Mouse (Mus musculus) erythroblast, embryonic 14.5 days (primary cell): ENCODE data around the gene Ccdc30. TPM values are rescaled to one million over a fixed set of nuclear protein-coding genes. Genes with fewer than 3 reads are reported as not detected.
"Not testable (repeated sequence)": the region's sequence is repeated elsewhere in the genome, so short reads cannot be mapped to it uniquely, and the experiment has no call there.

Experiments
- H3K27me3 ChIP-seq: 2 replicates; pipeline ENCODE4 v1.6.1; 2012; ENCODE audit warnings: inconsistent platforms; ENCODE audit not compliant: control insufficient read depth
- H3K36me3 ChIP-seq: 2 replicates; pipeline ENCODE4 v1.6.1; 2012; ENCODE audit warnings: mild to moderate bottlenecking, inconsistent platforms; ENCODE audit not compliant: control insufficient read depth
- H3K4me1 ChIP-seq: 2 replicates; pipeline ENCODE4 v1.6.1; 2012; ENCODE audit warnings: inconsistent platforms; ENCODE audit not compliant: control insufficient read depth
- H3K4me3 ChIP-seq: replicated peaks from 2 replicates; pipeline ENCODE3; 2012; ENCODE audit warnings: moderate library complexity, mild to moderate bottlenecking, inconsistent platforms
- H3K9me3 ChIP-seq: 2 replicates; pipeline ENCODE4 v1.6.1; 2012; ENCODE audit warnings: low read length, inconsistent platforms, mixed read lengths; ENCODE audit not compliant: control insufficient read depth
- GATA1 ChIP-seq: IDR thresholded peaks from 2 replicates; pipeline ENCODE4 v1.6.1; 2012; ENCODE audit warnings: low read length, inconsistent platforms, mixed read lengths
- TAL1 ChIP-seq: IDR thresholded peaks from 3 replicates; pipeline ENCODE4 v1.6.1; 2012; ENCODE audit warnings: low read length, inconsistent platforms, mixed read lengths
- polyA plus RNA-seq: library from polyadenylated mRNA; stranded (reverse); fragments of >175 nt; gene quantifications from 2 replicates; pipeline ENCODE4 v1.2.3, GENCODE M21; 2012

The Ccdc30 gene
- polyA plus RNA-seq, 1 experiment, result not detected

GRCm38 (mm10) chr4:119284861-119285260 lies 130.5 kb downstream of the Ccdc30 start:
- Histone ChIP-seq H3K4me3 (no peak overlapping the region), H3K9me3 (no peaks in the 10 kb centered on the region), H3K4me1 (peaks cover 44% of the 10 kb centered on the region), H3K27me3 (no peaks in the 10 kb centered on the region), H3K36me3 (peaks cover 90% of the 10 kb centered on the region)
- TF ChIP-seq GATA1 (no peak), TAL1 (no peak)

GRCm38 (mm10) chr4:119278784-119279183 lies 136.5 kb downstream of the Ccdc30 start:
- H3K27me3 ChIP-seq, H3K4me1 ChIP-seq, H3K9me3 ChIP-seq, H3K4me3 ChIP-seq: not testable (repeated sequence)
- peaks cover 95% of the 10 kb centered on the region for H3K36me3 ChIP-seq

GRCm38 (mm10) chr4:119275726-119276125 lies 139.6 kb downstream of the Ccdc30 start:
- no peak for TF ChIP-seq GATA1
- TF ChIP-seq TAL1, result no peak
- Histone ChIP-seq H3K36me3 (peaks cover 93% of the 10 kb centered on the region), H3K9me3 (no peaks in the 10 kb centered on the region), H3K27me3 (no peaks in the 10 kb centered on the region), H3K4me1 (peaks cover 24% of the 10 kb centered on the region), H3K4me3 (no peak overlapping the region)

- no peaks in the 10 kb centered on the region for H3K9me3 ChIP-seq
- no peak overlapping the region for H3K4me3 ChIP-seq
- TF ChIP-seq GATA1 (no peak), TAL1 (no peak)
- H3K36me3 ChIP-seq, result peaks cover 94% of the 10 kb centered on the region
- H3K4me1 ChIP-seq, result peaks cover 26% of the 10 kb centered on the region
- no peaks in the 10 kb centered on the region for H3K27me3 ChIP-seq
Observed at GRCm38 (mm10) chr4:119275226-119275625, 140.1 kb downstream of the Ccdc30 start.

- Histone ChIP-seq H3K36me3 (peaks cover 90% of the 10 kb centered on the region), H3K4me1 (peaks cover 26% of the 10 kb centered on the region), H3K4me3 (no peak overlapping the region), H3K27me3 (no peaks in the 10 kb centered on the region), H3K9me3 (no peaks in the 10 kb centered on the region)
- no peak for TF ChIP-seq TAL1
- TF ChIP-seq GATA1, result no peak
Observed at GRCm38 (mm10) chr4:119274627-119275026, 140.7 kb downstream of the Ccdc30 start.

Other genes starting within 250 kb of the Ccdc30 start
- 1.8 and 2.0 TPM in 2 replicates for gene Zfp691, start 241.3 kb downstream of the Ccdc30 start, polyA plus RNA-seq
- gene Ermap, start 225.5 kb downstream of the Ccdc30 start, polyA plus RNA-seq, result 27.7 and 29.4 TPM in 2 replicates
- gene Svbp, start 220.2 kb downstream of the Ccdc30 start, polyA plus RNA-seq, result 49.7 and 52.4 TPM in 2 replicates
- not detected in 2 replicates for gene Tmem269, start 197.3 kb downstream of the Ccdc30 start, polyA plus RNA-seq
- 1.0 and 1.4 TPM in 2 replicates for gene AU022252, start 182.8 kb downstream of the Ccdc30 start, polyA plus RNA-seq
- 0.17 and 0.40 TPM in 2 replicates for gene P3h1, start 182.6 kb downstream of the Ccdc30 start, polyA plus RNA-seq
- not detected in 2 replicates for gene Cldn19, start 160.1 kb downstream of the Ccdc30 start, polyA plus RNA-seq
- gene Ybx1, start 120.9 kb downstream of the Ccdc30 start, polyA plus RNA-seq, result 29.9 and 36.6 TPM in 2 replicates
- 0.39 and 0.61 TPM in 2 replicates for gene Ppih, start 95.0 kb downstream of the Ccdc30 start, polyA plus RNA-seq
- 0.11 and 0.17 TPM in 2 replicates for gene Ppcs, start 6.9 kb upstream of the Ccdc30 start, polyA plus RNA-seq
- gene Zmynd12, start 7.3 kb upstream of the Ccdc30 start, polyA plus RNA-seq, result not detected in 2 replicates
- gene Rimkla, start 77.1 kb upstream of the Ccdc30 start, polyA plus RNA-seq, result not detected in 2 replicates
- gene Foxj3, start 121.5 kb upstream of the Ccdc30 start, polyA plus RNA-seq, result 0.27 and 0.28 TPM in 2 replicates
- gene Frg2f1, start 124.0 kb upstream of the Ccdc30 start, polyA plus RNA-seq, result 0.12 and 0.25 TPM in 2 replicates
- gene Guca2a, start 222.2 kb upstream of the Ccdc30 start, polyA plus RNA-seq, result not detected in 2 replicates
- not detected in 2 replicates for gene Guca2b, start 243.4 kb upstream of the Ccdc30 start, polyA plus RNA-seq